In the genomic region with DNA sequence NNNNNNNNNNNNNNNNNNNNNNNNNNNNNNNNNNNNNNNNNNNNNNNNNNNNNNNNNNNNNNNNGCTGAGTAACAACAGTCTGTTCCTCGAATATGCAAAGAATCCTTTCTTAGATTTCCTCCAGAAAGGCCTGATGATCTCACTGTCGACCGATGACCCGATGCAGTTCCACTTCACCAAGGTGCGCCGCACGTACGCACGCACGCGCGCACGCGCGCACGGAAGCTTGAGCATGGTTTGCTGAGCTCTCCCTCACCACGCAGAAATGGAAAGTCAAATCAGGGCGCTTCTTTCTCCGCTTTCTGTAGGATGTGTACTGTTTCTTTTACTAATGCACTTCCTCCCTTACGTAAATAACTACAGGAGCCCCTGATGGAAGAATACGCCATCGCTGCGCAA, we compare ENCODE assay signal across 23 mouse cellular contexts. TPM values are rescaled to one million over a fixed set of nuclear protein-coding genes. Genes with fewer than 3 reads are reported as not detected.
A peak's percentile ranks its signal among the peaks of the same experiment; 100 is the strongest.
DNase-seq lines count a peak whose midpoint lies in the region; ATAC-seq and TF ChIP-seq lines count a peak whose summit lies in the region.
"Had no signal": no experiment of that assay in that cellular context is flagged by ENCODE, and none has a peak within 500 bp of the region (broad histone marks: within the 10 kb centered on the region; RNA-seq: fewer than 3 reads in every experiment).

No protein-coding gene starts in this region.

- no peaks in the 10 kb centered on the region for H3K27me3 ChIP-seq in heart, embryonic 15.5 days
- no peaks in the 10 kb centered on the region for H3K27me3 ChIP-seq in testis, adult 2 months (ENCODE audit: control insufficient read depth, insufficient read depth, low read length)
- H3K27me3 ChIP-seq: embryonic facial prominence, embryonic 13.5 days; limb, embryonic 12.5 days; stomach, embryonic 15.5 days had no signal

- no peaks in the 10 kb centered on the region for H3K36me3 ChIP-seq in heart, embryonic 15.5 days
- H3K36me3 ChIP-seq in testis, adult 2 months (ENCODE audit: control insufficient read depth, insufficient read depth, low read length): no peaks in the 10 kb centered on the region
- H3K36me3 ChIP-seq: embryonic facial prominence, embryonic 13.5 days; limb, embryonic 12.5 days; liver, embryonic 13.5 days; midbrain, embryonic 13.5 days; neural tube, embryonic 13.5 days; stomach, embryonic 15.5 days had no signal

- H3K27ac ChIP-seq in heart, embryonic 15.5 days: no peak overlapping the region
- no peak overlapping the region for H3K27ac ChIP-seq in testis, adult 2 months (ENCODE audit: control insufficient read depth, insufficient read depth, low read depth, low read length)
- H3K27ac ChIP-seq: embryonic facial prominence, embryonic 13.5 days; heart, adult 2 months; kidney, postnatal 0 days; limb, embryonic 12.5 days; liver, embryonic 13.5 days; midbrain, embryonic 13.5 days; neural tube, embryonic 13.5 days; stomach, embryonic 15.5 days had no signal

- TF ChIP-seq POLR2A in testis, adult 2 months (IDR thresholded peaks at IDR 0.05; ENCODE audit: control insufficient read depth, low read depth, low read length): no peak

- no peak for DNase-seq in heart, adult 8-10 months (ENCODE audit: low spot score)
- DNase-seq in testis, postnatal 10 days (ENCODE audit: low spot score): no peak
- peak; percentile 85 for DNase-seq in ES-CJ7 (ENCODE audit: low read depth, low spot score)
- no peak for DNase-seq in adrenal gland, postnatal 4 days (ENCODE audit: low spot score in 2 of 2)
- no peak for DNase-seq in cerebellum, postnatal 4 days (ENCODE audit: low spot score in 2 of 2)
- DNase-seq: adrenal gland, adult 2 months; cerebellum, adult 9-11 months; gastrocnemius, postnatal 14 days; kidney, adult 18-20 months; liver, embryonic 13.5 days; right cerebral cortex, adult 18-20 months; thymus, postnatal 36 days had no signal

- peak overlapping the region; percentile 27 for H3K4me2 ChIP-seq in heart, embryonic 15.5 days
- H3K4me2 ChIP-seq: embryonic facial prominence, embryonic 13.5 days; limb, embryonic 12.5 days; liver, embryonic 13.5 days; midbrain, embryonic 13.5 days; neural tube, embryonic 13.5 days; stomach, embryonic 15.5 days had no signal

- no peak overlapping the region for H3K4me3 ChIP-seq in heart, embryonic 15.5 days
- H3K4me3 ChIP-seq in testis, adult 2 months (ENCODE audit: control insufficient read depth, low read depth, low read length): peak overlapping the region; percentile 30
- H3K4me3 ChIP-seq: embryonic facial prominence, embryonic 13.5 days; heart, adult 2 months; limb, embryonic 12.5 days; liver, embryonic 13.5 days; midbrain, embryonic 13.5 days; neural tube, embryonic 13.5 days; stomach, embryonic 15.5 days had no signal

- no peak for TF ChIP-seq CTCF in testis, adult 2 months (IDR thresholded peaks at IDR 0.05; ENCODE audit: control insufficient read depth, insufficient read depth, insufficient replicate concordance, low read depth, low read length)

- H3K4me1 ChIP-seq in heart, embryonic 15.5 days (replicated peaks): peaks cover 13% of the 10 kb centered on the region
- peaks cover 4% of the 10 kb centered on the region; the same call in 1 of the 2 replicates for H3K4me1 ChIP-seq in testis, adult 2 months (ENCODE audit: control insufficient read depth, insufficient read depth, low read length)

- 67% methylated on average over 23 of the region's 23 CpGs for WGBS in heart, embryonic 15.5 days

- H3K9me3 ChIP-seq in heart, embryonic 15.5 days (replicated peaks): no peaks in the 10 kb centered on the region
- H3K9me3 ChIP-seq: embryonic facial prominence, embryonic 13.5 days; limb, embryonic 12.5 days; liver, embryonic 13.5 days; midbrain, embryonic 13.5 days; neural tube, embryonic 13.5 days; stomach, embryonic 15.5 days had no signal

- H3K9ac ChIP-seq in heart, embryonic 15.5 days: no peak overlapping the region
- H3K9ac ChIP-seq: embryonic facial prominence, embryonic 13.5 days; limb, embryonic 12.5 days; liver, embryonic 13.5 days; midbrain, embryonic 13.5 days; neural tube, embryonic 13.5 days; stomach, embryonic 15.5 days had no signal

- ATAC-seq in heart, embryonic 15.5 days (replicated peaks; ENCODE audit: insufficient number of reproducible peaks, insufficient read depth, low FRiP score, low read depth): no peak
- ATAC-seq: forebrain, embryonic 14.5 days; midbrain, embryonic 13.5 days had no signal

RNA-seq across cellular contexts. Expression of a gene that starts 3.7 kb away (rescaled TPM):
- polyA plus RNA-seq in heart, embryonic 15.5 days (2015; fragmentation: Nextera tagmentation; extraction: Ambion mirVana): 2.9 and 5.0 TPM in 2 replicates
- 1 to 10 TPM; 1.5 to 1.8 (median 1.7) TPM for total RNA-seq in heart, adult 8-10 months (2022)
- polyA plus RNA-seq in testis, adult 2 months (2012; rRNA removed): 0.88 and 1.1 TPM in 2 replicates
- 1 to 10 TPM; 3.1 to 3.8 TPM for total RNA-seq in adrenal gland, postnatal 4 days (2021)

RNA-seq across cellular contexts. Expression of a gene that starts 24.8 kb away (rescaled TPM):
- 0.19 and 0.32 TPM in 2 replicates for polyA plus RNA-seq in heart, embryonic 15.5 days (2015; fragmentation: Nextera tagmentation; extraction: Ambion mirVana)
- 1 to 10 TPM in 1 of 4 experiments, under 1 TPM in 3; 0.37 to 1.3 (median 0.64) TPM for total RNA-seq in heart, adult 8-10 months (2022)
- 1.3 and 1.5 TPM in 2 replicates for polyA plus RNA-seq in testis, adult 2 months (2012; rRNA removed)
- 1 to 10 TPM; 3.4 to 7.6 TPM for total RNA-seq in adrenal gland, postnatal 4 days (2021)
- total RNA-seq: adrenal gland, adult 2 months; heart, adult 2 months; layer of hippocampus, postnatal 14 days had no signal
- polyA plus RNA-seq: adrenal gland, adult 2 months; forebrain, embryonic 14.5 days; kidney, postnatal 0 days; midbrain, embryonic 13.5 days; neural tube, embryonic 13.5 days; stomach, embryonic 15.5 days had no signal

RNA-seq across cellular contexts. Expression of a gene that starts 40.6 kb away (rescaled TPM):
- polyA plus RNA-seq in heart, embryonic 15.5 days (2015; fragmentation: Nextera tagmentation; extraction: Ambion mirVana): 60.5 and 73.7 TPM in 2 replicates
- 10 to 100 TPM; 33.4 to 44.8 (median 36.6) TPM for total RNA-seq in heart, adult 8-10 months (2022)
- 60.9 and 72.3 TPM in 2 replicates for polyA plus RNA-seq in testis, adult 2 months (2012; rRNA removed)
- 100 to 1,000 TPM; 105 to 109 TPM for total RNA-seq in adrenal gland, postnatal 4 days (2021)
